Comparison of ENCODE assay signal across 15 mouse cellular contexts in genomic region chr3:70307556-70307955, GRCm38 (mm10).
A peak's percentile ranks its signal among the peaks of the same experiment; 100 is the strongest.
DNase-seq lines count a peak whose midpoint lies in the region; ATAC-seq and TF ChIP-seq lines count a peak whose summit lies in the region.
"Had no signal": no experiment of that assay in that cellular context is flagged by ENCODE, and none has a peak within 500 bp of the region (broad histone marks: within the 10 kb centered on the region; RNA-seq: fewer than 3 reads in every experiment).

No protein-coding gene starts in this region.

- no peak overlapping the region for H3K4me3 ChIP-seq in midbrain, postnatal 0 days (ENCODE audit: low read depth, low read length)
- H3K4me3 ChIP-seq in midbrain, embryonic 16.5 days (ENCODE audit: low read depth, low read length), result no peak overlapping the region
- H3K4me3 ChIP-seq: intestine, embryonic 15.5 days; lung, embryonic 15.5 days; neural tube, embryonic 15.5 days had no signal

- no peak overlapping the region for H3K9ac ChIP-seq in midbrain, postnatal 0 days (replicated peaks; ENCODE audit: low read length, poor library complexity, severe bottlenecking)
- H3K9ac ChIP-seq in midbrain, embryonic 16.5 days (ENCODE audit: low read depth, low read length), result no peak overlapping the region
- H3K9ac ChIP-seq: intestine, embryonic 15.5 days; lung, embryonic 15.5 days; neural tube, embryonic 15.5 days had no signal

- 86% methylated on average over 1 of the region's 1 CpGs for WGBS in midbrain, postnatal 0 days
- WGBS in midbrain, embryonic 16.5 days, result 92% methylated on average over 1 of the region's 1 CpGs

- no peaks in the 10 kb centered on the region for H3K27me3 ChIP-seq in midbrain, postnatal 0 days (ENCODE audit: insufficient read depth, low read length)
- H3K27me3 ChIP-seq in midbrain, embryonic 16.5 days (ENCODE audit: control insufficient read depth, insufficient read depth, low read depth, low read length), result no peaks in the 10 kb centered on the region
- H3K27me3 ChIP-seq: intestine, embryonic 15.5 days; lung, embryonic 15.5 days; neural tube, embryonic 15.5 days had no signal

- intact Hi-C loops in heart, postnatal 10 days (cut with DNase I), result no loop called here

- H3K4me1 ChIP-seq in midbrain, postnatal 0 days (ENCODE audit: insufficient read depth, low read length), result no peaks in the 10 kb centered on the region
- H3K4me1 ChIP-seq in midbrain, embryonic 16.5 days (ENCODE audit: control insufficient read depth, insufficient read depth, low read length), result no peaks in the 10 kb centered on the region
- H3K4me1 ChIP-seq: intestine, embryonic 15.5 days; lung, embryonic 15.5 days had no signal

- no peak for ATAC-seq in midbrain, postnatal 0 days (ENCODE audit: low FRiP score)
- ATAC-seq in midbrain, embryonic 16.5 days, result no peak
- ATAC-seq: CD4-positive, CD25-positive, alpha-beta regulatory T cell, adult 4 months; intestine, embryonic 15.5 days had no signal

- H3K4me2 ChIP-seq in midbrain, postnatal 0 days (ENCODE audit: low read depth, low read length, poor library complexity, severe bottlenecking), result no peak overlapping the region
- no peak overlapping the region for H3K4me2 ChIP-seq in midbrain, embryonic 16.5 days (ENCODE audit: low read length)
- H3K4me2 ChIP-seq: intestine, embryonic 15.5 days; liver, embryonic 11.5 days; lung, embryonic 15.5 days; neural tube, embryonic 15.5 days had no signal

- no peak for TF ChIP-seq CTCF in midbrain, postnatal 0 days (IDR thresholded peaks at IDR 0.05)

- DNase-seq in midbrain, postnatal 0 days (ENCODE audit: low spot score), result peak; percentile 48
- peak; percentile 56 for DNase-seq in cerebellum, adult 8-10 months
- peak; percentile 34 to 72 for DNase-seq in layer of hippocampus, adult 18-20 months (ENCODE audit: low spot score in 2 of 2)
- DNase-seq in heart, adult 11 months, result no peak
- no peak for DNase-seq in heart, postnatal 10 days
- DNase-seq in ovary, adult 18-20 months (ENCODE audit: low spot score), result no peak
- DNase-seq: heart, postnatal 4 days; right cerebral cortex, adult 18-20 months; thymus, adult 2 months had no signal

- H3K27ac ChIP-seq in midbrain, postnatal 0 days (ENCODE audit: low read depth, low read length), result no peak overlapping the region
- H3K27ac ChIP-seq in midbrain, embryonic 16.5 days (ENCODE audit: low read length), result no peak overlapping the region
- H3K27ac ChIP-seq: intestine, embryonic 15.5 days; lung, embryonic 15.5 days; neural tube, embryonic 15.5 days had no signal

- no peaks in the 10 kb centered on the region for H3K9me3 ChIP-seq in midbrain, postnatal 0 days (ENCODE audit: low read length)
- H3K9me3 ChIP-seq in midbrain, embryonic 16.5 days (replicated peaks; ENCODE audit: control insufficient read depth, low read length, poor library complexity, severe bottlenecking), result no peaks in the 10 kb centered on the region
- H3K9me3 ChIP-seq: intestine, embryonic 15.5 days; lung, embryonic 15.5 days; neural tube, embryonic 15.5 days had no signal

- H3K36me3 ChIP-seq in midbrain, postnatal 0 days (ENCODE audit: insufficient read depth, low read length), result no peaks in the 10 kb centered on the region
- H3K36me3 ChIP-seq in midbrain, embryonic 16.5 days (ENCODE audit: control insufficient read depth, insufficient read depth, low read length), result no peaks in the 10 kb centered on the region
- H3K36me3 ChIP-seq: intestine, embryonic 15.5 days; lung, embryonic 15.5 days; neural tube, embryonic 15.5 days had no signal

Comparison
In these comparisons a context has a peak if more than half of its experiments do, and no peak if none do; other contexts are left out.
1. DNase-seq: peak in midbrain, postnatal 0 days (single experiment), cerebellum, adult 8-10 months (single experiment) and layer of hippocampus, adult 18-20 months (2 of 2); none in heart, adult 11 months (single experiment), heart, postnatal 10 days (0 of 2) and ovary, adult 18-20 months (single experiment).